Mouse (Mus musculus): Measurements from ENCODE around the gene Gm10972. TPM values are rescaled to one million over a fixed set of nuclear protein-coding genes. Genes with fewer than 3 reads are reported as not detected.

The Gm10972 gene
- polyA plus RNA-seq, 1 experiment from 2014 or later: not detected

Other genes starting within 250 kb of the Gm10972 start
- 1.1 and 1.2 TPM in 2 replicates for gene Lingo4, start 244.6 kb upstream of the Gm10972 start, polyA plus RNA-seq (2015; fragmentation: Nextera tagmentation; extraction: Ambion mirVana)
- gene Tdrkh, start 229.8 kb upstream of the Gm10972 start, polyA plus RNA-seq (2015; fragmentation: Nextera tagmentation; extraction: Ambion mirVana): 67.0 and 75.3 TPM in 2 replicates
- gene Mrpl9, start 199.8 kb upstream of the Gm10972 start, polyA plus RNA-seq (2015; fragmentation: Nextera tagmentation; extraction: Ambion mirVana): 58.8 and 62.1 TPM in 2 replicates
- gene Oaz3, start 199.2 kb upstream of the Gm10972 start, polyA plus RNA-seq (2015; fragmentation: Nextera tagmentation; extraction: Ambion mirVana): 0.56 and 2.2 TPM in 2 replicates
- gene Celf3, start 164.8 kb upstream of the Gm10972 start, polyA plus RNA-seq (2015; fragmentation: Nextera tagmentation; extraction: Ambion mirVana): 295 and 358 TPM in 2 replicates
- gene Riiad1, start 162.8 kb upstream of the Gm10972 start, polyA plus RNA-seq (2015; fragmentation: Nextera tagmentation; extraction: Ambion mirVana): 10.6 and 11.7 TPM in 2 replicates
- 85.2 and 92.5 TPM in 2 replicates for gene Snx27, start 60.4 kb upstream of the Gm10972 start, polyA plus RNA-seq (2015; fragmentation: Nextera tagmentation; extraction: Ambion mirVana)
- gene Tuft1, start 15.8 kb downstream of the Gm10972 start, polyA plus RNA-seq (2015; fragmentation: Nextera tagmentation; extraction: Ambion mirVana): 4.5 and 5.6 TPM in 2 replicates
- gene Selenbp2, start 50.4 kb downstream of the Gm10972 start, polyA plus RNA-seq (2015; fragmentation: Nextera tagmentation; extraction: Ambion mirVana): not detected in 2 replicates
- 4.9 and 9.0 TPM in 2 replicates for gene Cgn, start 143.4 kb downstream of the Gm10972 start, polyA plus RNA-seq (2015; fragmentation: Nextera tagmentation; extraction: Ambion mirVana)
- 24.4 and 27.9 TPM in 2 replicates for gene Pogz, start 194.5 kb downstream of the Gm10972 start, polyA plus RNA-seq (2015; fragmentation: Nextera tagmentation; extraction: Ambion mirVana)
- gene Psmb4, start 243.8 kb downstream of the Gm10972 start, polyA plus RNA-seq (2015; fragmentation: Nextera tagmentation; extraction: Ambion mirVana): 366 and 371 TPM in 2 replicates

All from forebrain, embryonic 16.5 days (tissue).